Mouse (Mus musculus) fibroblast of lung, adult 2 months (primary cell): ENCODE results near the gene Plppr3.

Experiments used
- DNase-seq: peaks from one replicate; pipeline ENCODE4 v3.0.0-alpha.2; 2011; ENCODE audit warnings: low read depth

Gene Plppr3

GRCm38 (mm10) chr10:79865801-79866295 lies 8.6 kb downstream of the Plppr3 start:
- DNase-seq: no peak

- DNase-seq: no peak
Measured at GRCm38 (mm10) chr10:79865189-79865601, 9.2 kb downstream of the Plppr3 start.

GRCm38 (mm10) chr10:79864351-79865188 lies 9.9 kb downstream of the Plppr3 start:
- DNase-seq: no peak

- DNase-seq: no peak
Measured at GRCm38 (mm10) chr10:79862925-79863324, 11.5 kb downstream of the Plppr3 start.

GRCm38 (mm10) chr10:79862049-79862788 lies 12.2 kb downstream of the Plppr3 start:
- no peak for DNase-seq

GRCm38 (mm10) chr10:79861230-79862048 lies 13.0 kb downstream of the Plppr3 start:
- no peak for DNase-seq

GRCm38 (mm10) chr10:79860079-79860911 lies 14.1 kb downstream of the Plppr3 start:
- no peak for DNase-seq

GRCm38 (mm10) chr10:79859116-79859515 lies 15.3 kb downstream of the Plppr3 start:
- DNase-seq: no peak

- no peak for DNase-seq
Measured at GRCm38 (mm10) chr10:79858416-79859074, 15.9 kb downstream of the Plppr3 start.

- DNase-seq: no peak
Measured at GRCm38 (mm10) chr10:79857894-79858293, 16.5 kb downstream of the Plppr3 start.

- DNase-seq: no peak
Measured at GRCm38 (mm10) chr10:79857452-79857811, 17.0 kb downstream of the Plppr3 start.

GRCm38 (mm10) chr10:79856704-79857451 lies 17.6 kb downstream of the Plppr3 start:
- no peak for DNase-seq

- DNase-seq: no peak
Measured at GRCm38 (mm10) chr10:79856280-79856679, 18.2 kb downstream of the Plppr3 start.

- DNase-seq: no peak
Measured at GRCm38 (mm10) chr10:79855558-79856184, 18.8 kb downstream of the Plppr3 start.

GRCm38 (mm10) chr10:79854801-79855541 lies 19.5 kb downstream of the Plppr3 start:
- no peak for DNase-seq

- peak; percentile 100 for DNase-seq
Measured at GRCm38 (mm10) chr10:79853860-79854795, 20.3 kb downstream of the Plppr3 start, which contains the start of gene Ptbp1. Ptbp1 (plus strand) TSS chr10:79854427.

- peak; percentile 71 for DNase-seq
Measured at GRCm38 (mm10) chr10:79853392-79853791, 21.0 kb downstream of the Plppr3 start.

GRCm38 (mm10) chr10:79852827-79853226 lies 21.6 kb downstream of the Plppr3 start:
- no peak for DNase-seq
